Mouse (Mus musculus): Measurements from ENCODE around the gene Ece2. TPM values are rescaled to one million over a fixed set of nuclear protein-coding genes. Genes with fewer than 3 reads are reported as not detected.

Ece2 gene
- polyA plus RNA-seq, 1 experiment from 2014 or later: not detected

GRCm38 (mm10) chr16:20672965-20673705, 43.5 kb downstream of the Ece2 start:
- peaks cover 51% of the 10 kb centered on the region for H3K4me1 ChIP-seq
- H3K4me3 ChIP-seq: peak overlapping the region; percentile 99
- H3K9me3 ChIP-seq (replicated peaks): no peaks in the 10 kb centered on the region
- H3K27me3 ChIP-seq (replicated peaks): no peaks in the 10 kb centered on the region
- H3K36me3 ChIP-seq: peaks cover 42% of the 10 kb centered on the region
- under 1% methylated on average over 65 of the region's 78 CpGs for WGBS (ENCODE audit: insufficient replicate concordance)
- H3K27ac ChIP-seq: peak overlapping the region; percentile 93
- peak overlapping the region; percentile 89 for H3K4me2 ChIP-seq
- peak; percentile 69 for ATAC-seq
- H3K9ac ChIP-seq: peak overlapping the region; percentile 99

- Histone ChIP-seq H3K27me3 (replicated peaks) (no peaks in the 10 kb centered on the region), H3K4me1 (peaks cover 57% of the 10 kb centered on the region), H3K4me3 (peak overlapping the region; percentile 99), H3K9ac (peak overlapping the region; percentile 99), H3K36me3 (peaks cover 49% of the 10 kb centered on the region), H3K9me3 (replicated peaks) (no peaks in the 10 kb centered on the region), H3K4me2 (peak overlapping the region; percentile 89), H3K27ac (peak overlapping the region; percentile 93)
- ATAC-seq: peak; percentile 80
- 3% methylated on average over 14 of the region's 14 CpGs for WGBS (ENCODE audit: insufficient replicate concordance)
Measured at GRCm38 (mm10) chr16:20673706-20674303, 44.2 kb downstream of the Ece2 start.

GRCm38 (mm10) chr16:20675213-20675612, 45.6 kb downstream of the Ece2 start:
- Histone ChIP-seq H3K36me3 (peaks cover 63% of the 10 kb centered on the region), H3K9ac (peak overlapping the region; percentile 99), H3K9me3 (replicated peaks) (no peaks in the 10 kb centered on the region), H3K27me3 (replicated peaks) (no peaks in the 10 kb centered on the region), H3K4me3 (peak overlapping the region; percentile 99), H3K27ac (peak overlapping the region; percentile 93), H3K4me2 (peak overlapping the region; percentile 89), H3K4me1 (peaks cover 57% of the 10 kb centered on the region)
- 79% methylated on average over 6 of the region's 6 CpGs for WGBS (ENCODE audit: insufficient replicate concordance)
- ATAC-seq: no peak

- no peak overlapping the region for H3K4me3 ChIP-seq
- no peak overlapping the region for H3K4me2 ChIP-seq
- H3K4me1 ChIP-seq: peaks cover 54% of the 10 kb centered on the region
- H3K9ac ChIP-seq: no peak overlapping the region
- H3K9me3 ChIP-seq (replicated peaks): no peaks in the 10 kb centered on the region
- no peak for ATAC-seq
- WGBS (ENCODE audit: insufficient replicate concordance): 75% methylated on average over 4 of the region's 4 CpGs
- peaks cover 77% of the 10 kb centered on the region for H3K36me3 ChIP-seq
- H3K27me3 ChIP-seq (replicated peaks): no peaks in the 10 kb centered on the region
- no peak overlapping the region for H3K27ac ChIP-seq
Measured at GRCm38 (mm10) chr16:20676702-20677101, 47.1 kb downstream of the Ece2 start.

- no peaks in the 10 kb centered on the region for H3K9me3 ChIP-seq (replicated peaks)
- 82% methylated on average over 5 of the region's 5 CpGs for WGBS (ENCODE audit: insufficient replicate concordance)
- peak overlapping the region; percentile 34; the same call in 1 of the 2 replicates for H3K27ac ChIP-seq
- no peak for ATAC-seq
- 0 out of 2 replicates have a peak overlapping the region, but pooled peaks have one; percentile 1 for H3K9ac ChIP-seq
- H3K4me3 ChIP-seq: no peak overlapping the region
- H3K36me3 ChIP-seq: peaks cover 84% of the 10 kb centered on the region
- H3K27me3 ChIP-seq (replicated peaks): no peaks in the 10 kb centered on the region
- peaks cover 47% of the 10 kb centered on the region for H3K4me1 ChIP-seq
- H3K4me2 ChIP-seq: no peak overlapping the region
Measured at GRCm38 (mm10) chr16:20677380-20677779, 47.8 kb downstream of the Ece2 start.

- Histone ChIP-seq H3K36me3 (peaks cover 92% of the 10 kb centered on the region), H3K4me1 (peaks cover 47% of the 10 kb centered on the region), H3K9ac (0 out of 2 replicates have a peak overlapping the region, but pooled peaks have one; percentile 1), H3K4me2 (no peak overlapping the region), H3K4me3 (no peak overlapping the region), H3K27me3 (replicated peaks) (no peaks in the 10 kb centered on the region), H3K9me3 (replicated peaks) (no peaks in the 10 kb centered on the region), H3K27ac (peak overlapping the region; percentile 34)
- WGBS (ENCODE audit: insufficient replicate concordance): 78% methylated on average over 10 of the region's 10 CpGs
- ATAC-seq: no peak
Measured at GRCm38 (mm10) chr16:20677974-20678675, 48.5 kb downstream of the Ece2 start.

GRCm38 (mm10) chr16:20690774-20691173, 61.1 kb downstream of the Ece2 start:
- peak overlapping the region; percentile 23; the same call in 1 of the 2 replicates for H3K27ac ChIP-seq
- peaks cover 67% of the 10 kb centered on the region for H3K4me1 ChIP-seq
- 56% methylated on average over 3 of the region's 3 CpGs for whole genome bisulfite sequencing (ENCODE audit: insufficient replicate concordance)
- H3K9ac ChIP-seq: no peak overlapping the region
- H3K36me3 ChIP-seq: peaks cover 69% of the 10 kb centered on the region
- no peak for ATAC-seq
- no peak overlapping the region for H3K4me3 ChIP-seq
- H3K9me3 ChIP-seq (replicated peaks): no peaks in the 10 kb centered on the region
- H3K4me2 ChIP-seq: no peak overlapping the region
- H3K27me3 ChIP-seq (replicated peaks): peaks cover 24% of the 10 kb centered on the region

GRCm38 (mm10) chr16:20691617-20692016, 62.0 kb downstream of the Ece2 start:
- peaks cover 32% of the 10 kb centered on the region for H3K27me3 ChIP-seq (replicated peaks)
- H3K4me2 ChIP-seq: no peak overlapping the region
- H3K9me3 ChIP-seq (replicated peaks): no peaks in the 10 kb centered on the region
- no peak for ATAC-seq
- H3K9ac ChIP-seq: no peak overlapping the region
- H3K4me3 ChIP-seq: no peak overlapping the region
- WGBS (ENCODE audit: insufficient replicate concordance): 74% methylated on average over 1 of the region's 1 CpGs
- peaks cover 73% of the 10 kb centered on the region for H3K4me1 ChIP-seq
- H3K27ac ChIP-seq: no peak overlapping the region
- peaks cover 60% of the 10 kb centered on the region for H3K36me3 ChIP-seq

- peak overlapping the region; percentile 98 for H3K4me2 ChIP-seq
- WGBS (ENCODE audit: insufficient replicate concordance): 59% methylated on average over 16 of the region's 16 CpGs
- no peak overlapping the region for H3K9ac ChIP-seq
- peaks cover 40% of the 10 kb centered on the region for H3K27me3 ChIP-seq (replicated peaks)
- H3K36me3 ChIP-seq: peaks cover 52% of the 10 kb centered on the region
- H3K27ac ChIP-seq: peak overlapping the region; percentile 49; the same call in 1 of the 2 replicates
- H3K9me3 ChIP-seq (replicated peaks): no peaks in the 10 kb centered on the region
- no peak for ATAC-seq
- H3K4me3 ChIP-seq: peak overlapping the region; percentile 70
- peaks cover 73% of the 10 kb centered on the region for H3K4me1 ChIP-seq
Measured at GRCm38 (mm10) chr16:20692241-20692965, 62.8 kb downstream of the Ece2 start.

GRCm38 (mm10) chr16:20693111-20693701, 63.6 kb downstream of the Ece2 start, which contains the start of gene Fam131a:
Gene Fam131a (plus strand): TSS chr16:20693241.
- Histone ChIP-seq H3K9me3 (replicated peaks) (no peaks in the 10 kb centered on the region), H3K36me3 (peaks cover 44% of the 10 kb centered on the region), H3K27ac (peak within 1 kb of the TSS; percentile 76), H3K4me1 (peaks cover 72% of the 10 kb centered on the region), H3K27me3 (replicated peaks) (peaks cover 46% of the 10 kb centered on the region), H3K4me2 (peak within 1 kb of the TSS; percentile 98), H3K9ac (peak within 1 kb of the TSS; percentile 82), H3K4me3 (peak within 1 kb of the TSS; percentile 70)
- ATAC-seq: peak; percentile 92
- WGBS (ENCODE audit: insufficient replicate concordance): 1% methylated on average over 36 of the region's 37 CpGs

- Histone ChIP-seq H3K9me3 (replicated peaks) (no peaks in the 10 kb centered on the region), H3K4me1 (peaks cover 56% of the 10 kb centered on the region), H3K27me3 (replicated peaks) (peaks cover 61% of the 10 kb centered on the region), H3K4me2 (no peak overlapping the region), H3K36me3 (peaks cover 29% of the 10 kb centered on the region), H3K4me3 (no peak overlapping the region), H3K9ac (no peak overlapping the region), H3K27ac (no peak overlapping the region)
- ATAC-seq: no peak
- 69% methylated on average over 8 of the region's 8 CpGs for WGBS (ENCODE audit: insufficient replicate concordance)
Measured at GRCm38 (mm10) chr16:20694781-20695180, 65.2 kb downstream of the Ece2 start.
